Mouse (Mus musculus) adipose tissue, adult 10 weeks (tissue): ENCODE results near the gene Chpf. TPM values are rescaled to one million over a fixed set of nuclear protein-coding genes. Genes with fewer than 3 reads are reported as not detected.

Experiments
- polyA plus RNA-seq: library from polyadenylated mRNA; stranded (reverse); fragments of 350-450 nt; fragmentation: Illumina TruSeq; extraction: RNeasy Lipid Tissue Mini Kit (QIAGEN cat#74804); gene quantifications from one replicate; pipeline ENCODE4 v1.2.3, GENCODE M21; 2014; ENCODE audit warnings: low read depth, low replicate concordance

Gene Chpf
- 31.5 TPM for polyA plus RNA-seq

GRCm38 (mm10) chr1:75478916-75479634 is at the start of gene Chpf, which contains the start of gene Tmem198:
Gene Chpf (minus strand): TSS chr1:75479307.
Gene Tmem198 (plus strand): TSS chr1:75479532.

GRCm38 (mm10) chr1:75521321-75522031 is 42.4 kb upstream of the Chpf start, which contains the start of gene Stk11ip:
Gene Stk11ip (plus strand): TSS chr1:75521529.

GRCm38 (mm10) chr1:75507006-75507405 is 27.9 kb upstream of the Chpf start, which contains the start of gene Inha:
Gene Inha (plus strand): TSS chr1:75507077.

GRCm38 (mm10) chr1:75505956-75506831 is 27.1 kb upstream of the Chpf start, which contains the start of gene Obsl1:
Gene Obsl1 (minus strand): TSS chr1:75506452.

GRCm38 (mm10) chr1:75450314-75451005 is 28.6 kb downstream of the Chpf start, which contains the start of gene Asic4:
Gene Asic4 (plus strand): TSS chr1:75450436.

GRCm38 (mm10) chr1:75435475-75436328 is 43.4 kb downstream of the Chpf start, which contains the start of gene Gmppa:
Gene Gmppa (plus strand): TSS chr1:75435930.

Other genes starting within 250 kb of the Chpf start
- not detected for gene A630095N17Rik, start 247.2 kb downstream of the Chpf start, polyA plus RNA-seq
- 54.8 TPM for gene Dnajb2, start 242.9 kb downstream of the Chpf start, polyA plus RNA-seq
- 0.16 TPM for gene Ptprn, start 214.8 kb downstream of the Chpf start, polyA plus RNA-seq
- not detected for gene Resp18, start 200.9 kb downstream of the Chpf start, polyA plus RNA-seq
- gene Dnpep, start 161.3 kb downstream of the Chpf start, polyA plus RNA-seq: 85.7 TPM
- gene Des, start 119.0 kb downstream of the Chpf start, polyA plus RNA-seq: 40.0 TPM
- 9.7 TPM for gene Speg, start 104.0 kb downstream of the Chpf start, polyA plus RNA-seq
- 103 TPM for gene Gmppa, start 43.4 kb downstream of the Chpf start, polyA plus RNA-seq
- not detected for gene Asic4, start 28.9 kb downstream of the Chpf start, polyA plus RNA-seq
- gene Tmem198, start 225 bp upstream of the Chpf start, polyA plus RNA-seq: 1.2 TPM
- gene Obsl1, start 27.1 kb upstream of the Chpf start, polyA plus RNA-seq: 21.6 TPM
- 20.7 TPM for gene Inha, start 27.8 kb upstream of the Chpf start, polyA plus RNA-seq
- 20.1 TPM for gene Stk11ip, start 42.2 kb upstream of the Chpf start, polyA plus RNA-seq
- 13.6 TPM for gene Slc4a3, start 67.0 kb upstream of the Chpf start, polyA plus RNA-seq